Mouse (Mus musculus): Measurements from ENCODE around the gene Kdm4d.

- TF ChIP-seq POLR2A (IDR thresholded peaks at IDR 0.05; ENCODE audit: insufficient read depth, low read depth, low read length), result no peak
- TF ChIP-seq CTCF (IDR thresholded peaks at IDR 0.05; ENCODE audit: insufficient read depth, low read depth, low read length), result no peak
Measured at GRCm38 (mm10) chr9:14533659-14534058, 33.4 kb upstream of the Kdm4d start.
